Mouse (Mus musculus) stomach, embryonic 15.5 days (tissue): ENCODE data around the gene Ifi27l2a. TPM values are rescaled to one million over a fixed set of nuclear protein-coding genes. Genes with fewer than 3 reads are reported as not detected.
"Not testable (repeated sequence)": the region's sequence is repeated elsewhere in the genome, so short reads cannot be mapped to it uniquely, and the experiment has no call there.

Source experiments
- ATAC-seq: fragments of 200-750 bp; cut with Nextera tagmentation; 2 replicates; pipeline ENCODE4 v1.8.0; 2017; ENCODE audit warnings: low read depth, moderate number of reproducible peaks, moderate TSS enrichment; ENCODE audit not compliant: insufficient read depth, low FRiP score
- H3K27ac ChIP-seq: fragments of 300-500 bp; sonication (generic); 2 replicates; pipeline ENCODE4 v1.5.1; 2015; ENCODE audit warnings: mild to moderate bottlenecking, inconsistent platforms
- H3K27me3 ChIP-seq: fragments of 300-500 bp; sonication (generic); replicated peaks from 2 replicates; pipeline ENCODE4 v1.6.1; 2015; ENCODE audit warnings: inconsistent platforms
- H3K36me3 ChIP-seq: fragments of 300-500 bp; sonication (generic); 2 replicates; pipeline ENCODE4 v1.6.1; 2015; ENCODE audit warnings: inconsistent platforms
- H3K4me1 ChIP-seq: fragments of 300-500 bp; sonication (generic); 2 replicates; pipeline ENCODE4 v1.6.1; 2015; ENCODE audit warnings: inconsistent platforms
- H3K4me2 ChIP-seq: fragments of 300-500 bp; sonication (generic); 2 replicates; pipeline ENCODE4 v1.6.1; 2015; ENCODE audit warnings: mild to moderate bottlenecking, inconsistent platforms
- H3K4me3 ChIP-seq: fragments of 300-500 bp; sonication (generic); replicated peaks from 2 replicates; pipeline ENCODE4 v1.5.1; 2015; ENCODE audit warnings: inconsistent platforms
- H3K9ac ChIP-seq: fragments of 300-500 bp; sonication (generic); 2 replicates; pipeline ENCODE4 v1.6.1; 2015; ENCODE audit warnings: inconsistent platforms
- H3K9me3 ChIP-seq: fragments of 300-500 bp; sonication (generic); 2 replicates; pipeline ENCODE4 v1.6.1; 2016; ENCODE audit warnings: inconsistent platforms
- WGBS: fragments of 180-500 bp; shearing (Covaris S2); methylation state at CpG from one replicate; pipeline ENCODE4 v1.1.7; 2015; 5-methylcytosine and 5-hydroxymethylcytosine counted together
- polyA plus RNA-seq: library from polyadenylated mRNA; unstranded; fragments of >200 nt; fragmentation: Nextera tagmentation; extraction: Ambion mirVana; gene quantifications from 2 replicates; pipeline ENCODE4 v1.2.1, GENCODE M21; 2015

Ifi27l2a gene
- polyA plus RNA-seq, 1 experiment from 2014 or later = 24.8 TPM

DNA sequence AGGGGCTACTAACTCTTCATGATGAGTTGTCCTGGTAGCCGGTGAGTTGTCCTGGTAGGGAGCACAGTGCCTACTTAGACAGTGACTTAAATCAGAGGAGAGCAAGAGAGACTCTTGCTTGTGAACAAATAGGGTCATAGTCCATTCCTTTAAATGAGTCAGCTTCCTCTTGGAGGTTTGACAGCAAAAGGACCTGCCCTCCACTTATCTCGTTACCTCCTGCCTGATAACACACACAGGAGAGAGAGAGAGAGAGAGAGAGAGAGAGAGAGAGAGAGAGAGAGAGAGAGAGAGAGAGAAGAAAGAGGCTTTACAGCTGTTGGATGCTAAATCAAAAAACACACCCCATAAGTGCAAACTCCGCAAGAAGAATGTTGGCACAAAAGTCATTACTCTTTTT, 13.7 kb upstream of the Ifi27l2a start, which contains the start of gene Ifi27l2b:
TSS of gene Ifi27l2b (minus strand) at position 84 of the 400 bp plus-strand sequence.
- WGBS = 42% methylated on average over 3 of the region's 3 CpGs
- Histone ChIP-seq H3K9me3 (no peaks in the 10 kb centered on the region), H3K27me3 (no peaks in the 10 kb centered on the region), H3K4me1 (no peaks in the 10 kb centered on the region), H3K4me3 (no peak within 1 kb of the TSS), H3K9ac (no peak within 1 kb of the TSS), H3K27ac (no peak within 1 kb of the TSS), H3K4me2 (no peak within 1 kb of the TSS), H3K36me3 (no peaks in the 10 kb centered on the region)
- peak; percentile 70 for ATAC-seq

DNA sequence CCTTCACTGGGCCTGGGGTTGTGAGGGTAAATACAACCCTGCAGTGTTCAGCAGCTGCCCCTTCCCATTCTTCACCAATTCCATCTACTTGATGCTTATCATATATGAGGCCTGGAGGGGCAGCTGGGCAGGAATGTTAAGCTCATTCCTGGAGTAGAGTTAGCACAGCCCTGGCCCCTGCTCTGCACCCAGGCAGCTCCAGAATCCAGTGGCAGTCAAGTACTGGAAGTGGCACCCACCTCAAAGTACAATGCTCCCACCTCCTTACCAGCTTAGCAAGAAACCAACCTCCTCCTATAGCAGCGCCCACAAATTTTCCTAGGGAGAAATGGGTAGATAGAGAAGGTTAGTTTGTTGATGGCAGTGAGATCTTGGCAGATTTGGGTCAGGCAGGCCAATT, 13.2 kb upstream of the Ifi27l2a start:
- not testable (repeated sequence) for H3K36me3 ChIP-seq, H3K9me3 ChIP-seq, H3K9ac ChIP-seq, H3K27me3 ChIP-seq, H3K27ac ChIP-seq, H3K4me1 ChIP-seq, H3K4me3 ChIP-seq, H3K4me2 ChIP-seq, ATAC-seq
- WGBS = no CpG with 5 or more reads among the region's 1 CpGs

DNA sequence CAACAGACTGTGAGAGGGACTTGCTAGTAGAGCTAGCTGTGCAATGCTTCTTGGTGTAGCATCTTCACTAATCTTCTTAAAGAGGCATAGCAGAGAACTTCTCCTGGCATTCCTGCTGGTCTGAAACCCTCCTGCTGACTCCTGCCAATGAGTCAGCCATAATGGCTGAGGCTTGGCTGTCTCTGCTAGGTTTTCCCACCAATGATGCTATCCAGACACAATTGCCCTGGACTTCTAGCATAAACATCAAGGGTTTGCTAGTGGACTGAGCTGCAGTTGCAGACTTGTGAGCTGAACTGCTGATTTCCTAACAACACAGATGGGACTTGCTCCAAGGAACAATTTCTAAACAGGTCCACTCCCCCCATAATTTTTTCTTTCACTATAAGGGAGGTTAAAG, 9.9 kb upstream of the Ifi27l2a start:
- ATAC-seq = no peak
- Histone ChIP-seq H3K4me3 (no peak overlapping the region), H3K27me3 (no peaks in the 10 kb centered on the region), H3K9ac (no peak overlapping the region), H3K36me3 (no peaks in the 10 kb centered on the region), H3K4me2 (no peak overlapping the region), H3K27ac (no peak overlapping the region), H3K9me3 (no peaks in the 10 kb centered on the region), H3K4me1 (no peaks in the 10 kb centered on the region)

DNA sequence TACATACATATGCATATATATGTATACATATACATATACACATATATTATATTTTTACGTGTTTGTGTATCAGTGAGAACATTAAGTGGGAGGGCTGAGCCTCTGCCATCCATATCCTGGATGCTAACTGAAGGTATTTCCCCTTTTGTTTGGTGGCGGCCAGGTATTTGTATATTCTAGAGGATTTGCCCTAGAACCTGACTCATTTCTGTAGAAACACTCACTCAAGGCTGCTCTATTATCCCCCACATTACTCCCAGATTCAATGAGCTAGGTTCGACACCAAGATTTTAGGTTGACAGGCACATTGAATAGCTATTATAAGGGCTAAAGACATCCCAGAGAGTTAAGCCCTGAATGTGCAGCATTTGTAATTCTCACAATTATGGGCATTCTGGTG, 1.6 kb upstream of the Ifi27l2a start:
- 77% methylated on average over 3 of the region's 3 CpGs for WGBS
- H3K4me3 ChIP-seq = no peak overlapping the region
- H3K9me3 ChIP-seq = no peaks in the 10 kb centered on the region
- no peaks in the 10 kb centered on the region for H3K36me3 ChIP-seq
- no peak for ATAC-seq
- no peak overlapping the region for H3K27ac ChIP-seq
- H3K4me1 ChIP-seq = no peaks in the 10 kb centered on the region
- no peak overlapping the region for H3K4me2 ChIP-seq
- no peak overlapping the region for H3K9ac ChIP-seq
- no peaks in the 10 kb centered on the region for H3K27me3 ChIP-seq

DNA sequence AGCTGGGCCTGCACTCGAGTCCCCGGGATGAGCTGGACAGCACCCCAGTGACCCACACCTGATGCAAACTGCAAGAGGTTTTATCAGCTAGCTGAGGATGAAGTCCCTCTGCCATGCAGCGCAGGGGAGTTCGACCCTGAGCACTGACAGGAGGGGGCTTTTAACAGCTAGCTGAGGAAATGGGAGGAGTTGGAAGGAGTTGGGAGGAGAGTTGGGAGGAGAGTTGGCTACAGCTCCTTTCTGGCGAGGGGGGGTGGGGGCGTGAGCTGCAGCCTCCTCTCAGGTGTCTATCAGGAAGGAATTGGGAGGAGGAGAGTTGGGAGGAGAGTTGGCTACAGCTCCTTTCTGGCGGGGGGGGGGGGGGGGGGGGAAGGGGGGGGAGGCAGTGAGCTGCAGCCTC, 781 bp upstream of the Ifi27l2a start:
- not testable (repeated sequence) for H3K9ac ChIP-seq, H3K9me3 ChIP-seq, H3K4me2 ChIP-seq, H3K27ac ChIP-seq, H3K27me3 ChIP-seq, ATAC-seq, H3K4me1 ChIP-seq, H3K36me3 ChIP-seq, H3K4me3 ChIP-seq
- WGBS = 28% methylated on average over 6 of the region's 7 CpGs

DNA sequence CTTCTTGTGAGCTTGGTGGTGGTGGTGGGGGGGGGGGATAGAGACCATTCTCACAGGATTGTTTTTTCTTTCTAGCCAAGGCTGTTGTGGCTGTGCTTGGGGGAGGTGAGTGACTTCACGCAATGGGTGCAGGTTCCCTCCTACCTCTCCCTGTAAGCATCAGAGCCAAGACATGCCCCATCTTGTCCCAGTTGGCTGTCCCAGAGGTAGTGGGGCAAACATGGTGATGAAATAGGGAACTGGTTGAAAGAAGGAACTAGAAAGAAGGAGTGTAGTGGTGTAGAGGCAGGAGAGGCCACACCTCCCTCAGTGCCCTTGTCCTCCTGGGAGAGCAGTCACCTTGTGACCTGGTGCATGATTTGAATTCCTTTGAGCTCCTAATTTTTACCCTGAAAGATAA, 5.9 kb downstream of the Ifi27l2a start:
- 75% methylated on average over 1 of the region's 1 CpGs for WGBS
- H3K27ac ChIP-seq = no peak overlapping the region

DNA sequence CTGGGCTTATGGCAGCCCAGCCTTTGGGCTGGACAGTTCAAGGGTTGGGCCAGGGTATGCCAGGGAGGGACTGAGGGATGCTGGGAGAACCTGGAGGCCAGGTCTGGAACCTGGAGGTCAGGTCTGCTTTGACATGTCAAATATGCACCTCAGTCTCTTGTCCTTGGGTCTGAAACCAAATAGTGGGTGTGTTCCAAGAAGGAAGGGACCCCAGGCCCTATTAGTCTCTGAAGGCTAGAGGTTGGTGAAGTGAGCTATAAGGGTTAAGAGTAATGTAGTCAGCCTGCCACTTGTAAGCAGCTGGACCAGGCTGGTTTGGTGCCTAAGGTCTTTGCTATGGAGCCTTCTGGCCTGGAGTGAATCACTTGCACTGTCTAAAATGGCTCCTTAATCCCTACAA, 8.6 kb downstream of the Ifi27l2a start:
- no peaks in the 10 kb centered on the region for H3K27me3 ChIP-seq
- no peaks in the 10 kb centered on the region for H3K36me3 ChIP-seq
- no peaks in the 10 kb centered on the region for H3K9me3 ChIP-seq
- peak overlapping the region; percentile 32; the same call in 1 of the 2 replicates for H3K4me3 ChIP-seq
- no peaks in the 10 kb centered on the region for H3K4me1 ChIP-seq
- no peak overlapping the region for H3K9ac ChIP-seq
- no peak for ATAC-seq
- H3K4me2 ChIP-seq = peak overlapping the region; percentile 47
- peak overlapping the region; percentile 87; the same call in 1 of the 2 replicates for H3K27ac ChIP-seq

More for the DNA sequence above, 5.9 kb downstream of the Ifi27l2a start:
- Histone ChIP-seq H3K4me2 (no peak overlapping the region), H3K9ac (no peak overlapping the region), H3K27me3 (no peaks in the 10 kb centered on the region), H3K36me3 (no peaks in the 10 kb centered on the region), H3K9me3 (no peaks in the 10 kb centered on the region), H3K4me3 (no peak overlapping the region), H3K4me1 (no peaks in the 10 kb centered on the region)
- no peak for ATAC-seq

DNA sequence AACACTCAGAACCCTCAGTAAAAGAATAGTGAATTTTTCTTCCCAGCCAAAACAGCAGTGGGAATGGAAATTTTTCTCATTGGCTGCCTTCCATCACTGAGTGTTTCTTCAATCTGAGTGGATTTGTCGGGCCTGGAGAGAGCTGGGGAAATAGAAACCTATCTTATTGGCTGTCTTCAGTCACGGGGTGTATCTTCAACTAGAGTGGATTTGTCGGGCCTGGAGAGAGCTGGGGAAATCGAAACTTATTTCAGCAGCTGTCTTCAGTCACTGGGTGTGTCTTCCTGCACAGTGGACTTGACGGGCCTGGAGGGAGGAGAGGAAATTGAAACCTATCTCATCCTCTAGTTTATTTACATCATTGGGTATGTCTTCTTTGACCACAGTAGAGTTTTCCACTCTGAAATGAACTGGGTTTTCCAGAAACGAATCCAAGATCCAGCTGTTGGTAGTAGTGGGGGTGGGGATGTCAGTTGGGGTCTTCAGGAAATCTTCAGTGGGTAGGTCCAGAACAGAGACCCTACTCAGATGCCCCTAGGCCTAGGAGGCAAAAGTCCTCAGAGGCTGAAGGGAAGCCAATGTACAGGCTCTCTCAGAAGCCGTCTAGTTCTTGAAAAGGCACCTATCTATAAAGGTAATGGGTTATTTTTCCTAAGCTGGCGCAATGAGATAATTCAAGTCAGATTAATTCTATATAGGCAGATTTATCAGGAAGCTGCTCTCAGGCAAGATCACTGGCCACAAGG, 9.3 kb downstream of the Ifi27l2a start, which contains the start of gene Ifi27:
TSS of gene Ifi27 (plus strand) at position 226 of the 746 bp plus-strand sequence.
- 41% methylated on average over 8 of the region's 8 CpGs for WGBS
- Histone ChIP-seq H3K4me1 (no peaks in the 10 kb centered on the region), H3K4me3 (peak within 1 kb of the TSS; percentile 32), H3K27me3 (no peaks in the 10 kb centered on the region), H3K4me2 (peak within 1 kb of the TSS; percentile 47), H3K36me3 (no peaks in the 10 kb centered on the region), H3K9ac (no peak within 1 kb of the TSS), H3K27ac (peak within 1 kb of the TSS; percentile 87), H3K9me3 (no peaks in the 10 kb centered on the region)
- ATAC-seq = peak; percentile 92

DNA sequence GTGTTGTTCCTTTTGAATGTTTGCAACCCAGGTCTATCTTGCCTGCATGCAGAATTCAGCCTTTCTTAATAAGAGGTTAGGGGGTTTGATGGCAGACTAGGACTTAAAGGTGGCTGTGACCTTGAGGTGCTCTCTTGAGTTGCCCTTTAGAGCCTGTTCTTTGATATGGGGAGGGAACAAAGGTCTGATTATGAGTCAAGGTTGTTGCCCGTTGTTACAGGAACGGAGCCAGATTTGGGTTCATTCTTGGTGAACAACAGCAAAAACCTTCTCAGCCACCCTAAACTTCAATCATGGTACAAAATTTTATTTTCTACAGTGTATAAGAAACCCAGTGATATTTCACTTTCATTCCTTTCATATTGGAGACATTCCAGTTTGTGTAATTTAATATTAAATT, 10.1 kb downstream of the Ifi27l2a start:
- no peaks in the 10 kb centered on the region for H3K36me3 ChIP-seq
- no peaks in the 10 kb centered on the region for H3K4me1 ChIP-seq
- 71% methylated on average over 2 of the region's 2 CpGs for WGBS
- H3K27me3 ChIP-seq = no peaks in the 10 kb centered on the region
- H3K4me3 ChIP-seq = no peak overlapping the region
- H3K9me3 ChIP-seq = no peaks in the 10 kb centered on the region
- no peak overlapping the region for H3K9ac ChIP-seq
- H3K27ac ChIP-seq = peak overlapping the region; percentile 14; the same call in 1 of the 2 replicates
- no peak overlapping the region for H3K4me2 ChIP-seq
- ATAC-seq = no peak

DNA sequence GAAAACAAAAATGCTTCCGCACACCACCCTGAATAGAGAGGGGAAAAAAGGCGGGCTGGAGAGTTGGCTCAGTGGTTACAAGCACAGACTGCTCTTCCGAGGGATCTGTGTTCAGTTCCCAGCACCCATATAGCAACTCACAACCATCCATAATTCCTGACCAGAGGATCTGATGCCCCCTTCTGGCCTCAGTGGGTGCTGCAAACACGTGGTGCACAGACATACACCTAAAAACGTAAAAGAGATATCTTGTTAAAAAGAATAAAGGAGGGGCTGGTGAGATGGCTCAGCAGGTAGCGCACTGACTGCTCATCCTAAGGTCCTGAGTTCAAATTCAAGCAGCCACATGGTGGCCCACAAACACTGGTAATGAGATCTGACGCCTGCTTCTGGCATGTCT, 16.8 kb downstream of the Ifi27l2a start:
- Histone ChIP-seq H3K36me3 (peaks cover 14% of the 10 kb centered on the region; the same call in 1 of the 2 replicates), H3K27ac (no peak overlapping the region), H3K4me1 (peaks cover 20% of the 10 kb centered on the region), H3K9ac (no peak overlapping the region), H3K4me3 (no peak overlapping the region), H3K9me3 (no peaks in the 10 kb centered on the region), H3K27me3 (no peaks in the 10 kb centered on the region), H3K4me2 (0 out of 2 replicates have a peak overlapping the region, but pooled peaks have one; percentile 36)
- 88% methylated on average over 7 of the region's 7 CpGs for WGBS
- ATAC-seq = no peak

DNA sequence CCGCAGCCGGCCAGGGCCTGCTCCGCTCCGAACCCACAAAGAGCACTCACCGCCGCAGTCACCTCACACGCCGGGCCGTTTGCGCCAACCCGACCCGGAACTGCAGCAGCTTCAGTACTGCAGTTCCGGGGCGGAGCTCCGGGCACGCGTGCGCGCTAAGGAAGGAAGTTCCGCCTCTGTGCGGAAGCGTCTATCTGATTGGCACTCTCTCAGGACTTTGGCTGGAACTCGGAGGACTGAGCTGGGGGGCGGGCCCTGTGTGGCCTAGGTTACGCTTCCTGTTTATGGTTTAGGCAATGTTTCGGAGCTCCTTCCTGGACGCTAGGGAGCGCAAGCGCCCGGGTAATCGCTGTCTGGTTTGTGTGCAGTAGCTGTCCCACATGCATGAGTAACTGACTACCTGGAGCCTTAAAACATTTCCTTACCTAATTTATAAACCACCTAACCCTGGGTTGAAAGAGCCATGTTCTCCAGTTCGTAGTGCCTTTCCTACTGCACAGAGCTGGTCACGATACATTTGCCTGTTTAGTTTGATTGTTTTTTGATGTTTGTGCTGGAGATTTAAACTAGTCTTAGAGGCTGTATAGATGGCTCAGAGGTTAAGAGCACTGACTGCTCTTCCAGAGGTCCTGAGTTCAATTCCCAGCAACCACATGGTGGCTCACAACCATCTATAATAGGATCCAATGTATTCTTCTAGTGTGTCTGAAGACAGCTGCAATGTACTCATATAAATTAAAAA, 17.6 kb downstream of the Ifi27l2a start, which contains the start of gene Ddx24:
TSS of gene Ddx24 (minus strand) at position 102 of the 742 bp plus-strand sequence.
- peaks cover 24% of the 10 kb centered on the region for H3K4me1 ChIP-seq
- peak within 1 kb of the TSS; percentile 100 for H3K4me3 ChIP-seq
- no peak within 1 kb of the TSS for H3K27ac ChIP-seq
- H3K27me3 ChIP-seq = no peaks in the 10 kb centered on the region
- no peaks in the 10 kb centered on the region for H3K9me3 ChIP-seq
- WGBS = 1% methylated on average over 33 of the region's 33 CpGs
- H3K9ac ChIP-seq = peak within 1 kb of the TSS; percentile 77
- peak within 1 kb of the TSS; percentile 85 for H3K4me2 ChIP-seq
- ATAC-seq = peak; percentile 100
- H3K36me3 ChIP-seq = peaks cover 17% of the 10 kb centered on the region; the same call in 1 of the 2 replicates
